Comparison of ENCODE assay signal across 10 mouse cellular contexts in genomic region chr12:26226363-26226762, GRCm38 (mm10).
DNase-seq lines count a peak whose midpoint lies in the region; ATAC-seq lines count a peak whose summit lies in the region.
"Had no signal": no experiment of that assay in that cellular context is flagged by ENCODE, and none has a peak within 500 bp of the region (broad histone marks: within the 10 kb centered on the region; RNA-seq: fewer than 3 reads in every experiment).

No protein-coding gene starts in this region.

- no peaks in the 10 kb centered on the region for H3K27me3 ChIP-seq in intestine, embryonic 14.5 days (replicated peaks; ENCODE audit: control insufficient read depth, insufficient read depth, low read length)
- no peaks in the 10 kb centered on the region for H3K27me3 ChIP-seq in intestine, embryonic 16.5 days (replicated peaks; ENCODE audit: control insufficient read depth, insufficient read depth, low read length)
- no peaks in the 10 kb centered on the region for H3K27me3 ChIP-seq in embryonic facial prominence, embryonic 14.5 days (replicated peaks; ENCODE audit: control insufficient read depth, insufficient read depth, low read length)
- H3K27me3 ChIP-seq: embryonic facial prominence, embryonic 15.5 days; limb, embryonic 15.5 days had no signal

- no peak overlapping the region for H3K27ac ChIP-seq in intestine, embryonic 14.5 days (ENCODE audit: low read depth)
- H3K27ac ChIP-seq in intestine, embryonic 16.5 days (ENCODE audit: low read length), result no peak overlapping the region
- H3K27ac ChIP-seq in embryonic facial prominence, embryonic 14.5 days (replicated peaks; ENCODE audit: low read depth, low read length), result no peak overlapping the region
- H3K27ac ChIP-seq: embryonic facial prominence, embryonic 15.5 days; limb, embryonic 15.5 days had no signal

- peak; percentile 68 for DNase-seq in intestine, embryonic 14.5 days (ENCODE audit: low spot score)
- peak; percentile 34 to 56 for DNase-seq in CD8-positive naive resting alpha-beta T cell, adult 2 months (ENCODE audit: low read depth in 2 of 2, low spot score in 2 of 2)
- DNase-seq in ZHBTc4 (ENCODE audit: low read depth, low spot score), result peak; percentile 40
- peak; percentile 73 for DNase-seq in embryonic facial prominence, embryonic 14.5 days (ENCODE audit: low spot score)
- DNase-seq in left cerebral cortex, postnatal 14 days (ENCODE audit: low spot score in 2 of 2), result peak; percentile 75 to 80
- DNase-seq in right cerebral cortex, postnatal 14 days, result peak; percentile 25
- no peak for DNase-seq in urinary bladder, postnatal 36 days (ENCODE audit: low spot score in 2 of 2)

- WGBS in intestine, embryonic 14.5 days, result 11% methylated on average over 2 of the region's 2 CpGs
- 8% methylated on average over 2 of the region's 2 CpGs for WGBS in intestine, embryonic 16.5 days
- WGBS in embryonic facial prominence, embryonic 14.5 days, result 1% methylated on average over 2 of the region's 2 CpGs

- H3K9ac ChIP-seq in intestine, embryonic 14.5 days (ENCODE audit: low read length), result no peak overlapping the region
- H3K9ac ChIP-seq in intestine, embryonic 16.5 days (ENCODE audit: low read depth, low read length), result no peak overlapping the region
- no peak overlapping the region for H3K9ac ChIP-seq in embryonic facial prominence, embryonic 14.5 days (ENCODE audit: low read depth, low read length)
- H3K9ac ChIP-seq: embryonic facial prominence, embryonic 15.5 days; limb, embryonic 15.5 days had no signal

- intact Hi-C loops in left cerebral cortex, postnatal 14 days (cut with DNase I), result loop anchor here (5.0 to 10.0 kb wide), 4 partner anchors 139 to 1129 kb away; partner anchors contain the start of gene Id2

- no peak overlapping the region for H3K4me3 ChIP-seq in intestine, embryonic 14.5 days (ENCODE audit: low read depth, low read length)
- H3K4me3 ChIP-seq in intestine, embryonic 16.5 days (ENCODE audit: low read length), result no peak overlapping the region
- H3K4me3 ChIP-seq in embryonic facial prominence, embryonic 14.5 days (ENCODE audit: low read depth, low read length), result no peak overlapping the region
- H3K4me3 ChIP-seq: embryonic facial prominence, embryonic 15.5 days; limb, embryonic 15.5 days had no signal

- no peaks in the 10 kb centered on the region for H3K36me3 ChIP-seq in intestine, embryonic 14.5 days (ENCODE audit: control insufficient read depth, insufficient read depth, low read length)
- H3K36me3 ChIP-seq in intestine, embryonic 16.5 days (ENCODE audit: control insufficient read depth, insufficient read depth, low read length), result no peaks in the 10 kb centered on the region
- no peaks in the 10 kb centered on the region for H3K36me3 ChIP-seq in embryonic facial prominence, embryonic 14.5 days (ENCODE audit: control insufficient read depth, insufficient read depth, low read length)
- H3K36me3 ChIP-seq: embryonic facial prominence, embryonic 15.5 days; limb, embryonic 15.5 days had no signal

- no peaks in the 10 kb centered on the region for H3K4me1 ChIP-seq in intestine, embryonic 14.5 days (replicated peaks; ENCODE audit: control insufficient read depth, insufficient read depth, low read length)
- H3K4me1 ChIP-seq in intestine, embryonic 16.5 days (ENCODE audit: control insufficient read depth, insufficient read depth, low read length), result no peaks in the 10 kb centered on the region
- H3K4me1 ChIP-seq in embryonic facial prominence, embryonic 14.5 days (ENCODE audit: control insufficient read depth, insufficient read depth, low read length), result no peaks in the 10 kb centered on the region
- H3K4me1 ChIP-seq: embryonic facial prominence, embryonic 15.5 days; limb, embryonic 15.5 days had no signal

- no peaks in the 10 kb centered on the region for H3K9me3 ChIP-seq in intestine, embryonic 14.5 days (ENCODE audit: control insufficient read depth, low read length)
- H3K9me3 ChIP-seq in intestine, embryonic 16.5 days (ENCODE audit: control insufficient read depth, low read length), result no peaks in the 10 kb centered on the region
- no peaks in the 10 kb centered on the region for H3K9me3 ChIP-seq in embryonic facial prominence, embryonic 14.5 days (ENCODE audit: control insufficient read depth, low read length)
- H3K9me3 ChIP-seq: embryonic facial prominence, embryonic 15.5 days; limb, embryonic 15.5 days had no signal

- no peak for ATAC-seq in intestine, embryonic 14.5 days (replicated peaks; ENCODE audit: low FRiP score, low TSS enrichment, low read depth)
- ATAC-seq in intestine, embryonic 16.5 days, result no peak
- no peak for ATAC-seq in embryonic facial prominence, embryonic 14.5 days (ENCODE audit: low read depth)

- H3K4me2 ChIP-seq in intestine, embryonic 14.5 days (ENCODE audit: low read length), result no peak overlapping the region
- no peak overlapping the region for H3K4me2 ChIP-seq in intestine, embryonic 16.5 days (ENCODE audit: low read depth, low read length)
- H3K4me2 ChIP-seq in embryonic facial prominence, embryonic 14.5 days (ENCODE audit: low read depth, low read length), result no peak overlapping the region
- H3K4me2 ChIP-seq: embryonic facial prominence, embryonic 15.5 days; limb, embryonic 15.5 days had no signal

Comparison
In these comparisons a context has a peak if more than half of its experiments do, and no peak if none do; other contexts are left out.
1. DNase-seq: peak in intestine, embryonic 14.5 days (single experiment), CD8-positive naive resting alpha-beta T cell, adult 2 months (2 of 2), ZHBTc4 (single experiment), embryonic facial prominence, embryonic 14.5 days (single experiment), left cerebral cortex, postnatal 14 days (2 of 2) and right cerebral cortex, postnatal 14 days (single experiment); none in urinary bladder, postnatal 36 days (0 of 2).